Comparison of ENCODE assay signal across 8 mouse cellular contexts in genomic region chr4:42965039-42965719, GRCm38 (mm10). TPM values are rescaled to one million over a fixed set of nuclear protein-coding genes. Genes with fewer than 3 reads are reported as not detected.
DNase-seq lines count a peak whose midpoint lies in the region; ATAC-seq and TF ChIP-seq lines count a peak whose summit lies in the region.

No protein-coding gene starts in this region.

- H3K27ac ChIP-seq in gastrocnemius, adult 2 months, result no peak overlapping the region
- no peak overlapping the region for H3K27ac ChIP-seq in hindbrain, embryonic 16.5 days (ENCODE audit: low read depth, low read length)
- H3K27ac ChIP-seq in liver, embryonic 13.5 days, result no peak overlapping the region

- DNase-seq in gastrocnemius, adult 2 months, result peak; percentile 31
- no peak for DNase-seq in gastrocnemius, postnatal 25 days
- DNase-seq in liver, embryonic 13.5 days, result peak; percentile 29
- peak; percentile 88 for DNase-seq in naive thymus-derived CD4-positive, alpha-beta T cell, adult 2 months (ENCODE audit: low read depth)
- DNase-seq in yolk sac, embryonic 10.5 days (ENCODE audit: low spot score), result peak; percentile 32

- peak; percentile 87 for ATAC-seq in activated CD4-positive, CD25-positive, alpha-beta regulatory T cell, adult 4 months
- ATAC-seq in erythroid progenitor cell, adult 5-6 weeks (replicated peaks; ENCODE audit: low FRiP score, poor library complexity, severe bottlenecking), result peak; percentile 65
- ATAC-seq in hindbrain, embryonic 16.5 days, result peak; percentile 50
- no peak for ATAC-seq in liver, embryonic 13.5 days (ENCODE audit: low read depth)

- H3K4me1 ChIP-seq in hindbrain, embryonic 16.5 days (ENCODE audit: control insufficient read depth, insufficient read depth, low read depth, low read length), result peaks cover 4% of the 10 kb centered on the region
- peaks cover 4% of the 10 kb centered on the region; the same call in 1 of the 2 replicates for H3K4me1 ChIP-seq in liver, embryonic 13.5 days (replicated peaks)

- 17% methylated on average over 12 of the region's 12 CpGs for WGBS in hindbrain, embryonic 16.5 days
- WGBS in liver, embryonic 13.5 days (ENCODE audit: insufficient replicate concordance), result 12% methylated on average over 12 of the region's 12 CpGs

- H3K36me3 ChIP-seq in hindbrain, embryonic 16.5 days (ENCODE audit: control insufficient read depth, insufficient read depth, low read length), result no peaks in the 10 kb centered on the region
- no peaks in the 10 kb centered on the region for H3K36me3 ChIP-seq in liver, embryonic 13.5 days

- H3K9ac ChIP-seq in hindbrain, embryonic 16.5 days (ENCODE audit: low read depth, low read length), result no peak overlapping the region
- no peak overlapping the region for H3K9ac ChIP-seq in liver, embryonic 13.5 days

- peak overlapping the region; percentile 44 for H3K4me2 ChIP-seq in hindbrain, embryonic 16.5 days (ENCODE audit: low read length)
- H3K4me2 ChIP-seq in liver, embryonic 13.5 days, result peak overlapping the region; percentile 26

- intact Hi-C loops in gastrocnemius, adult 2 months (cut with DNase I), result loop anchor here (1.0 kb wide), 1 partner anchor 88 kb away; no protein-coding TSS in a partner anchor

- peak overlapping the region; percentile 39 for H3K4me3 ChIP-seq in gastrocnemius, adult 2 months
- H3K4me3 ChIP-seq in hindbrain, embryonic 16.5 days (ENCODE audit: low read length), result no peak overlapping the region
- no peak overlapping the region for H3K4me3 ChIP-seq in liver, embryonic 13.5 days (replicated peaks)

- H3K9me3 ChIP-seq in hindbrain, embryonic 16.5 days (ENCODE audit: control insufficient read depth, low read length), result no peaks in the 10 kb centered on the region
- no peaks in the 10 kb centered on the region for H3K9me3 ChIP-seq in liver, embryonic 13.5 days (replicated peaks)

- TF ChIP-seq CTCF in gastrocnemius, adult 2 months (IDR thresholded peaks at IDR 0.05), result peak; percentile 86

- H3K27me3 ChIP-seq in hindbrain, embryonic 16.5 days (replicated peaks; ENCODE audit: control insufficient read depth, insufficient read depth, low read length), result no peaks in the 10 kb centered on the region
- H3K27me3 ChIP-seq in liver, embryonic 13.5 days, result peaks cover 10% of the 10 kb centered on the region; the same call in 1 of the 2 replicates

RNA-seq across cellular contexts. Expression of gene 1700022I11Rik, which starts 4.2 kb away (rescaled TPM):
- not detected for total RNA-seq in gastrocnemius, adult 2 months (2021)
- total RNA-seq in gastrocnemius, postnatal 25 days (2021), result not detected
- polyA plus RNA-seq in activated CD4-positive, CD25-positive, alpha-beta regulatory T cell, adult 4 months (2017; shearing (Covaris generic)), result under 1 TPM in 1 of 2 experiments, not detected in 1; 0.25 TPM
- total RNA-seq in erythroid progenitor cell, adult 5-6 weeks (2015; ENCODE audit: low replicate concordance), result not detected in 2 replicates
- total RNA-seq in erythroid progenitor cell, adult 5-6 weeks (2017; ENCODE audit: low replicate concordance), result not detected in 2 replicates
- polyA plus RNA-seq in hindbrain, embryonic 16.5 days (2015; fragmentation: Nextera tagmentation; extraction: Ambion mirVana), result 0.44 and 1.3 TPM in 2 replicates
- polyA plus RNA-seq in liver, embryonic 13.5 days (2015; fragmentation: Nextera tagmentation; extraction: Ambion mirVana), result 0.13 and 0.15 TPM in 2 replicates

RNA-seq across cellular contexts. Expression of gene Dnajb5, which starts 15.6 kb away (rescaled TPM):
- total RNA-seq in gastrocnemius, adult 2 months (2021), result 100 to 1,000 TPM; 178 to 216 TPM
- total RNA-seq in gastrocnemius, postnatal 25 days (2021), result 100 to 1,000 TPM; 143 to 183 TPM
- polyA plus RNA-seq in activated CD4-positive, CD25-positive, alpha-beta regulatory T cell, adult 4 months (2017; shearing (Covaris generic)), result 1 to 10 TPM; 6.0 to 7.2 TPM
- 2.1 TPM in 1 of 2 replicates, not detected in the other for total RNA-seq in erythroid progenitor cell, adult 5-6 weeks (2015; ENCODE audit: low replicate concordance)
- 0.51 and 2.0 TPM in 2 replicates for total RNA-seq in erythroid progenitor cell, adult 5-6 weeks (2017; ENCODE audit: low replicate concordance)
- 44.9 and 45.7 TPM in 2 replicates for polyA plus RNA-seq in hindbrain, embryonic 16.5 days (2015; fragmentation: Nextera tagmentation; extraction: Ambion mirVana)
- polyA plus RNA-seq in liver, embryonic 13.5 days (2015; fragmentation: Nextera tagmentation; extraction: Ambion mirVana), result 0.75 and 0.76 TPM in 2 replicates

RNA-seq across cellular contexts. Expression of gene Vcp, which starts 35.1 kb away (rescaled TPM):
- total RNA-seq in gastrocnemius, adult 2 months (2021), result 100 to 1,000 TPM; 229 to 272 TPM
- 100 to 1,000 TPM; 219 to 236 TPM for total RNA-seq in gastrocnemius, postnatal 25 days (2021)
- polyA plus RNA-seq in activated CD4-positive, CD25-positive, alpha-beta regulatory T cell, adult 4 months (2017; shearing (Covaris generic)), result 100 to 1,000 TPM; 146 TPM
- 68.3 and 73.9 TPM in 2 replicates for total RNA-seq in erythroid progenitor cell, adult 5-6 weeks (2015; ENCODE audit: low replicate concordance)
- 120 and 189 TPM in 2 replicates for total RNA-seq in erythroid progenitor cell, adult 5-6 weeks (2017; ENCODE audit: low replicate concordance)
- 478 and 502 TPM in 2 replicates for polyA plus RNA-seq in hindbrain, embryonic 16.5 days (2015; fragmentation: Nextera tagmentation; extraction: Ambion mirVana)
- 273 and 314 TPM in 2 replicates for polyA plus RNA-seq in liver, embryonic 13.5 days (2015; fragmentation: Nextera tagmentation; extraction: Ambion mirVana)

RNA-seq across cellular contexts. Expression of gene Fancg, which starts 45.1 kb away (rescaled TPM):
- total RNA-seq in gastrocnemius, adult 2 months (2021), result 1 to 10 TPM in 1 of 2 experiments, under 1 TPM in 1; 0.84 to 1.2 TPM
- 1 to 10 TPM; 1.0 to 2.4 TPM for total RNA-seq in gastrocnemius, postnatal 25 days (2021)
- 10 to 100 TPM; 16.5 to 27.4 TPM for polyA plus RNA-seq in activated CD4-positive, CD25-positive, alpha-beta regulatory T cell, adult 4 months (2017; shearing (Covaris generic))
- 12.6 and 20.2 TPM in 2 replicates for total RNA-seq in erythroid progenitor cell, adult 5-6 weeks (2015; ENCODE audit: low replicate concordance)
- 33.4 and 59.7 TPM in 2 replicates for total RNA-seq in erythroid progenitor cell, adult 5-6 weeks (2017; ENCODE audit: low replicate concordance)
- 22.7 and 25.8 TPM in 2 replicates for polyA plus RNA-seq in hindbrain, embryonic 16.5 days (2015; fragmentation: Nextera tagmentation; extraction: Ambion mirVana)
- 10.3 and 11.8 TPM in 2 replicates for polyA plus RNA-seq in liver, embryonic 13.5 days (2015; fragmentation: Nextera tagmentation; extraction: Ambion mirVana)

RNA-seq across cellular contexts. Expression of gene Phf24, which starts 48.7 kb away (rescaled TPM):
- total RNA-seq in gastrocnemius, adult 2 months (2021), result 1 to 10 TPM in 1 of 2 experiments, under 1 TPM in 1; 0.41 to 1.3 TPM
- 1 to 10 TPM in 1 of 2 experiments, under 1 TPM in 1; 0.64 to 1.5 TPM for total RNA-seq in gastrocnemius, postnatal 25 days (2021)
- under 1 TPM in 1 of 2 experiments, not detected in 1; 0.14 TPM for polyA plus RNA-seq in activated CD4-positive, CD25-positive, alpha-beta regulatory T cell, adult 4 months (2017; shearing (Covaris generic))
- total RNA-seq in erythroid progenitor cell, adult 5-6 weeks (2015; ENCODE audit: low replicate concordance), result not detected in 2 replicates
- under 0.01 TPM in 1 of 2 replicates, not detected in the other for total RNA-seq in erythroid progenitor cell, adult 5-6 weeks (2017; ENCODE audit: low replicate concordance)
- 44.5 and 45.7 TPM in 2 replicates for polyA plus RNA-seq in hindbrain, embryonic 16.5 days (2015; fragmentation: Nextera tagmentation; extraction: Ambion mirVana)
- 0.13 and 0.40 TPM in 2 replicates for polyA plus RNA-seq in liver, embryonic 13.5 days (2015; fragmentation: Nextera tagmentation; extraction: Ambion mirVana)

Comparison
In these comparisons a context has a peak if more than half of its experiments do, and no peak if none do; other contexts are left out.
1. RNA of gene Dnajb5, which starts 15.6 kb away (total RNA-seq): 178 to 216 TPM in gastrocnemius, adult 2 months and 143 to 183 TPM in gastrocnemius, postnatal 25 days; 0.51 to 2.1 TPM in erythroid progenitor cell, adult 5-6 weeks; every median in the first group is over 10 times any median in the second.